Mouse (Mus musculus) forebrain, embryonic 12.5 days (tissue): ENCODE results near the gene Lpcat2b. TPM values are rescaled to one million over a fixed set of nuclear protein-coding genes. Genes with fewer than 3 reads are reported as not detected.

Experiments used
- ATAC-seq: fragments of 200-750 bp; cut with Nextera tagmentation; 2 replicates; pipeline ENCODE4 v1.8.0; 2017; ENCODE audit warnings: moderate TSS enrichment; ENCODE audit not compliant: low FRiP score
- H3K27ac ChIP-seq: fragments of 300-500 bp; sonication (generic); 2 replicates; pipeline ENCODE4 v1.5.1; 2016; ENCODE audit warnings: mild to moderate bottlenecking
- H3K27me3 ChIP-seq: fragments of 300-500 bp; sonication (generic); 2 replicates; pipeline ENCODE4 v1.6.1; 2016; ENCODE audit warnings: mild to moderate bottlenecking
- H3K36me3 ChIP-seq: fragments of 300-500 bp; sonication (generic); replicated peaks from 2 replicates; pipeline ENCODE4 v1.6.1; 2016; ENCODE audit warnings: mild to moderate bottlenecking
- H3K4me1 ChIP-seq: fragments of 300-500 bp; sonication (generic); 2 replicates; pipeline ENCODE4 v1.6.1; 2016
- H3K4me2 ChIP-seq: fragments of 300-500 bp; sonication (generic); 2 replicates; pipeline ENCODE4 v1.6.1; 2016; ENCODE audit warnings: mild to moderate bottlenecking, moderate library complexity
- H3K4me3 ChIP-seq: fragments of 300-500 bp; sonication (generic); replicated peaks from 2 replicates; pipeline ENCODE4 v1.5.1; 2016; ENCODE audit warnings: mild to moderate bottlenecking
- H3K9ac ChIP-seq: fragments of 300-500 bp; sonication (generic); 2 replicates; pipeline ENCODE4 v1.6.1; 2016; ENCODE audit warnings: mild to moderate bottlenecking
- H3K9me3 ChIP-seq: fragments of 300-500 bp; sonication (generic); 2 replicates; pipeline ENCODE4 v1.6.1; 2016
- WGBS: fragments of 180-500 bp; shearing (Covaris S2); methylation state at CpG from one replicate; pipeline ENCODE4 v1.1.7; 2016; 5-methylcytosine and 5-hydroxymethylcytosine counted together
- polyA plus RNA-seq: library from polyadenylated mRNA; unstranded; fragments of >200 nt; fragmentation: Nextera tagmentation; extraction: Ambion mirVana; gene quantifications from 2 replicates; pipeline ENCODE4 v1.2.1, GENCODE M21; 2016

Lpcat2b gene
- polyA plus RNA-seq, 1 experiment from 2014 or later, result not detected

DNA sequence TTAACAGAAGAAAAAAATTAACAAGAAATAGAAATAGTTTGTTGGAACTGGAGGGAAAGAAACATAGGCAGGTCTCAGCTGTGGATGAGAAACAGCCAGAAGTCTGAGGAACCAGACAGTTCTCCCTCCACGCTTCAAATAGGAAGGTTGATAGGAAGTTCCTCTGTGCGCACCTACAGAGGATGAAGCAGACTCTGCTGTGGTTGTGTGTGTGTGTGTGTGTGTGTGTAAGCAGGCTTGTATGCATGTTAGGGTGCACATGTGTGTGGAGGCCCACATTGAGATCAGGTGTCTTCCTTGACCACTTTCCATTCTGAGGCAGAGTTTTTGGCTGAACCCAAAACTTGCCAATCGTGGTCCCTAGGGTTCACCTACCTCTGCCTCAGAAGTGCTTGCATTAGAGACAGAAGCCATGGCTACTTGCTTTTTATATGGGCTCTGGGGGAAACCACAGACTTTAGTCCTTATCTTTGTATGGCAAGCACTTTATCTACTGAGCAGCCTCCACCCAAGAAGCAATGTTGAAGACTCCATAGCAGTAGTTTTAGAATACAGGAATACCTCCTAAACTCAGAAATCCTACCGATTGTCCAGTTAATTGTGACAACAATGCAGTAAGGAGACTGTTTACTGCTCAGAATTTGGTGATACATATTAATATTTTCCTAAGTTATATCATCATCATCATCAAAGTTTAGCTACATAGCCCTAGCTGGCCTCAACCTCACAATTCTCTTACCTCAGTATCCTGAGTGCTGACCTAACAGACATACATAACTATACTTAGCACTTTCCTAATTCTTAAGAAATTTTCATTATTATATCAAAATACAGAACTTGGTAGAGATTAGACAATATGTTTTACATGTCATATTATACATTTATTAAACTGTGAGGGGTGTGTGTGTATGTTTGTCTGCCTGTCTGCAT, 31.1 kb downstream of the Lpcat2b start:
- peaks cover 3% of the 10 kb centered on the region; the same call in 1 of the 2 replicates for H3K4me1 ChIP-seq
- H3K36me3 ChIP-seq, result no peaks in the 10 kb centered on the region
- WGBS, result 91% methylated on average over 4 of the region's 4 CpGs
- H3K27me3 ChIP-seq, result no peaks in the 10 kb centered on the region
- H3K4me2 ChIP-seq, result no peak overlapping the region
- no peak overlapping the region for H3K27ac ChIP-seq
- no peak overlapping the region for H3K9ac ChIP-seq
- no peak for ATAC-seq
- no peak overlapping the region for H3K4me3 ChIP-seq
- no peaks in the 10 kb centered on the region for H3K9me3 ChIP-seq

DNA sequence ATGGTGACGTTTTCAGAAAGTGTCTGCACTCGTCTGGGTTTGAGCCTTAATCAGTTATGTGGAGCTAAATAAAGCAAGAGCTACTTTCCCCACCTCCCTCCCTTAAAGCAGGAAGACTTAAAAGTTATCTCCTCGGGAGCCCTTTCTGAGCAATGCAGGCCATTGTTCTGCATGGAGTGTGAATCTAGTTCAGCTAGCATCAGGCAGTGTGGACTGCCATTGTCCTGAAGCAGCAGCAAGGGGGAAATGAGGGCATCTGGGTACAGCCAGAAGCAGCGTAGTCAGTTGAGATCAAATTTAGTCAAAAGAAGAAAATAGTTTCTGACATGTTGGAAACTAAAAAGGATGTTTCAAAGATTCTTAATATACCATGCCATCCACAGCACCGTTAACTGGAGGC, 35.2 kb downstream of the Lpcat2b start:
- Histone ChIP-seq H3K27ac (no peak overlapping the region), H3K4me2 (no peak overlapping the region), H3K9me3 (no peaks in the 10 kb centered on the region), H3K9ac (no peak overlapping the region), H3K27me3 (no peaks in the 10 kb centered on the region), H3K4me1 (peaks cover 3% of the 10 kb centered on the region; the same call in 1 of the 2 replicates), H3K4me3 (no peak overlapping the region), H3K36me3 (no peaks in the 10 kb centered on the region)
- 26% methylated on average over 5 of the region's 5 CpGs for WGBS
- ATAC-seq, result no peak

- no peak overlapping the region for H3K4me3 ChIP-seq
- H3K27me3 ChIP-seq, result no peaks in the 10 kb centered on the region
- no peak overlapping the region for H3K9ac ChIP-seq
- H3K4me2 ChIP-seq, result no peak overlapping the region
- peaks cover 3% of the 10 kb centered on the region; the same call in 1 of the 2 replicates for H3K4me1 ChIP-seq
- WGBS, result 78% methylated on average over 4 of the region's 4 CpGs
- no peaks in the 10 kb centered on the region for H3K9me3 ChIP-seq
- H3K27ac ChIP-seq, result no peak overlapping the region
- no peak for ATAC-seq
- no peaks in the 10 kb centered on the region for H3K36me3 ChIP-seq
Observed at GRCm38 (mm10) chr5:107467098-107467497, 35.7 kb downstream of the Lpcat2b start.

GRCm38 (mm10) chr5:107470600-107471329, 39.4 kb downstream of the Lpcat2b start:
- H3K4me1 ChIP-seq, result peaks cover 3% of the 10 kb centered on the region; the same call in 1 of the 2 replicates
- H3K27me3 ChIP-seq, result no peaks in the 10 kb centered on the region
- WGBS, result 81% methylated on average over 10 of the region's 10 CpGs
- ATAC-seq, result no peak
- H3K9me3 ChIP-seq, result no peaks in the 10 kb centered on the region
- no peak overlapping the region for H3K4me3 ChIP-seq
- 0 out of 2 replicates have a peak overlapping the region, but pooled peaks have one; percentile 25 for H3K27ac ChIP-seq
- H3K9ac ChIP-seq, result no peak overlapping the region
- 0 out of 2 replicates have a peak, but pooled peaks cover 6% of the 10 kb centered on the region for H3K36me3 ChIP-seq
- no peak overlapping the region for H3K4me2 ChIP-seq

- no peak overlapping the region for H3K4me2 ChIP-seq
- H3K27ac ChIP-seq, result no peak overlapping the region
- no peaks in the 10 kb centered on the region for H3K27me3 ChIP-seq
- no peaks in the 10 kb centered on the region for H3K4me1 ChIP-seq
- H3K9ac ChIP-seq, result no peak overlapping the region
- no peak overlapping the region for H3K4me3 ChIP-seq
- no peaks in the 10 kb centered on the region for H3K9me3 ChIP-seq
- 0 out of 2 replicates have a peak, but pooled peaks cover 3% of the 10 kb centered on the region for H3K36me3 ChIP-seq
- no peak for ATAC-seq
- 94% methylated on average over 2 of the region's 2 CpGs for WGBS
Observed at GRCm38 (mm10) chr5:107480194-107480593, 48.8 kb downstream of the Lpcat2b start.

Other genes with a start within 250 kb of the Lpcat2b start
- 4.0 and 5.7 TPM in 2 replicates for gene Tgfbr3, start 141.9 kb upstream of the Lpcat2b start, polyA plus RNA-seq
- 1.4 TPM in 2 replicates for gene Brdt, start 100.4 kb upstream of the Lpcat2b start, polyA plus RNA-seq
- gene Ephx4, start 28.8 kb upstream of the Lpcat2b start, polyA plus RNA-seq, result 0.56 and 0.98 TPM in 2 replicates
- 10.9 and 13.2 TPM in 2 replicates for gene Btbd8, start 6.4 kb downstream of the Lpcat2b start, polyA plus RNA-seq
- gene Gm42669, start 76.1 kb downstream of the Lpcat2b start, polyA plus RNA-seq, result 0.32 and 0.49 TPM in 2 replicates
- 0.06 and 0.19 TPM in 2 replicates for gene 1700028K03Rik, start 103.2 kb downstream of the Lpcat2b start, polyA plus RNA-seq
- 18.2 and 20.9 TPM in 2 replicates for gene Rpap2, start 165.8 kb downstream of the Lpcat2b start, polyA plus RNA-seq
- gene Glmn, start 166.3 kb downstream of the Lpcat2b start, polyA plus RNA-seq, result 31.2 and 34.3 TPM in 2 replicates